Mouse (Mus musculus): ENCODE measurements around the gene Washc3.

Gene Washc3

DNA sequence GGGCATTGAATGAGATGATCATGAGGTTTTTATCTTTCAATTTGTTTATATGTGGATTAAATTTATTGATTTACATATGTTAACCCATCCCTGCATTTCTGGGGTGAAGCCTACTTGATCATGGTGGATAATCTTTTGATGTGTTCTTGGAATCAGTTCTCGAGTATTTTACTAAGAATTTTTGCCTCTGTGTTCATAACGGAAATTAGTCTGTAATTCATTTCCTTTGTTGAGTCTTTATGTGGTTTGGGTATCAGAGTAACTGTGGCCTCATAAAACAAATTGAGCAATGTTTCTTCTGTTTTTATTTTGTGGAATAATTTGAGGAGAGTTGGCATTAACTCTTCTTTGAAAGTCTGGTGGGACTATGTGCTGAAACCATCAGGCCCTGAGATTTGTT lies 54.7 kb downstream of the Washc3 start:
- DNase-seq (ENCODE audit: low spot score): no peak

- DNase-seq (ENCODE audit: low spot score): no peak
Observed at GRCm38 (mm10) chr10:88260309-88260708, 59.4 kb downstream of the Washc3 start.

- DNase-seq (ENCODE audit: low spot score): peak; percentile 13
Observed at GRCm38 (mm10) chr10:88261186-88261585, 60.3 kb downstream of the Washc3 start.

DNA sequence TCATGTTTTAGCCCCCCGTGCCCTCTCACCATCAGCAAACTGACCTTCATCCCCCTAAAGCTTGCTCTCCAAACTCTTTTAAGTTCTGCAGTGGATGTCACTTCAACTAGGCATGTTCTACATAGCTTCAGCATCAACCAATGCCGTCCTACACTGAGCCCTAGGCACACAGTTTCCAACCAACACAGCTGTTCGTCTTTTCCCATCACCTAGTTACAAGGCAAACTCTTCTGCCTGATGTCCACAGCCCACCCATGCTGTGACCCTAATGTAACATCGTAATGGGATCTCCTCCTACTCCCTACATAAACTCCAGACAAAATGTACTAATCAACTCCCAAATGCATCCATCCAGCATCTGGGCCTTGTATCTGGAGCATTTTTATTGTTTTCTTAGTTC lies 62.5 kb downstream of the Washc3 start:
- no peak for DNase-seq (ENCODE audit: low spot score)

DNA sequence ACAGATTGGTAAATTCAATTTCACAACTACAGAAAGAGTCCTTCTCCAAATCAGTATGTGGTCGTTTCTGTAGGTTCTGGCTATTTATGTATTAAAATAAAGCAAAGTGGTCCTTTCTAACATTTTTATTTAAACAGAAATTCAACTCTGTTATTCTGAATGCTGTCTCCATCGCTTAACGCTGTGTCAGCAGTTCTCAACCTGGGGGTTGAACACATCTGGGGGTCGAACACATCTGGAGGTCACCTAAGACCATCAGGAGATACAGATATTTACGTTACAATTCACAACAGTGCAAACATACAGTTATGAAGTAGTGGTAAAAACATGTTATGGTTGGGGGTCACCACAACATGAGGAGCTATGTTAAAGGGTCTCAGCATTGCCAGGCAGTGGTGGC lies 73.2 kb downstream of the Washc3 start:
- DNase-seq (ENCODE audit: low spot score): no peak

GRCm38 (mm10) chr10:88281699-88282098 lies 80.8 kb downstream of the Washc3 start:
- DNase-seq (ENCODE audit: low spot score): no peak

DNA sequence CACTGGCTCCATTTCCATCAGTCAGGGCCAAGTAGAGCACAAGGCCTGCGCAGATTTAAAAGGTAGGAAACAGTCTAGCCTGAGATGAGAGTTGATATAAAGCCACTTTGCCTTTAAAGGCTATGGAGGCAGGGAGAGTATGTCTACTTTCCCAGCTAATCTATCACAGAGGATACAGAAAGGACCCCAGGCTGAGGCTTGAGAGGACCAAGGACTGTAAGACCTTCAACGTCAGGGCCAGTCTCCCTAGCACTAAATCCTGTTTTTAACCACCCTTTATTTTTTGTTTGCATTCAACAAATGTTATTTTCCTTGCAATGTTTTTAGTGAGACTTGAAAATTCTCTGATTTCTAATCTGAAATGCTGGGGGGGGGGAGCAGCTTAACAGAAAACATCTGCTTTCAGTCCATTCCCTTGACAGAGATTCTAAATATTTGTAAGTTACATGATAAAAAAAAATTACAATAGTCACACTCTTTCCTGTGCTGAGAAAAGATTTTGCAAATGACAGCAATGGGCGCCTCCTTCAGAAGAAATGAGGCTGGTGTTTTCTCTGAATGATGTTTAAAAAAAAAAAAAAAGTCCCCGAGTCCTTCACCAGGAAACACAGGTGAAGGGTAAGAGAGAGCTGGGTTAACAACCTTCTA lies 83.6 kb downstream of the Washc3 start:
- no peak for DNase-seq (ENCODE audit: low spot score)

GRCm38 (mm10) chr10:88287261-88287660 lies 86.4 kb downstream of the Washc3 start:
- DNase-seq (ENCODE audit: low spot score): no peak

- no peak for DNase-seq (ENCODE audit: low spot score)
Observed at GRCm38 (mm10) chr10:88288061-88288460, 87.2 kb downstream of the Washc3 start.

GRCm38 (mm10) chr10:88295091-88295490 lies 94.2 kb downstream of the Washc3 start:
- no peak for DNase-seq (ENCODE audit: low spot score)

All from embryo, embryonic 10.5 days (tissue).